Mouse (Mus musculus): Measurements from ENCODE around the gene Rbm18. TPM values are rescaled to one million over a fixed set of nuclear protein-coding genes. Genes with fewer than 3 reads are reported as not detected.
"Not testable (repeated sequence)": the region's sequence is repeated elsewhere in the genome, so short reads cannot be mapped to it uniquely, and the experiment has no call there.

The Rbm18 gene
- 10 to 100 TPM; 53.4 to 54.6 TPM for total RNA-seq (2021)

DNA sequence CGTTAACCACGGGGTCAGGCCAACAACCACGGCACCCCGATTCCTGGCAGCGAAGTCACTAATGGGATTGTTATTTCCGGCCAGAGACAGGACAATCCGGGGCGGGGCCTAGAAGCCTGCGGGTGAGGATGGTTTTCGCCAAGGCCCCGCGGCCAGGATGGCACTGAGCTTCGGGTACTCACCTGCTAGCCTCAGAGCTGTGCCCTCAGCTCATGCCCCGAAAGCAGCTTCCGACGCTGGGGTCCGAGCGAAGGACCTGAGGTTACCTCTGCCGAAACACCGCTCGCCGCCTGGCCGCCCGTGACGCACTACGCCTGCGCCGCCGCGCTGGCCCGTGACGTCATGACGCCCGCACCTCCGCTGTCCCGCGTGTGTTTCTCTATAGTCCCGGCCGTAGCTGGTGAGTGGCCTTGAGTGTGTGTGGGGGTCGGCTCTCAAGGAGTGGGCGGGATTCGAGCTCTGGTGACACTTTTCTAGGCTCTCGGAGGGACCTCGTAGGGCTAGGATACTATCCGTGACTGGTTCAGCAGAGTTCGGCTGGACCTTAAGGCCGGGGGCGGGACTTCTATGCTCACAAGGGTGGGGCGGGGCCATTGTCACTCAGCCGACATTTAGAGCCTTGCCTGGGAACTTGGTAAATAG lies at the start of gene Rbm18, which contains the start of gene Mrrf:
Gene Rbm18 (minus strand): TSS at position 474 of the 642 bp plus-strand sequence.
Gene Mrrf (plus strand): TSS at position 90 of the 642 bp plus-strand sequence.
- DNase-seq (ENCODE audit: low spot score in 2 of 2), result peak; percentile 93 to 97
- intact Hi-C loops (cut with DNase I), result loop anchor here (5.0 kb wide), 4 partner anchors 61 to 129 kb away; partner anchors contain the start of genes Morn5 and Ndufa8

DNA sequence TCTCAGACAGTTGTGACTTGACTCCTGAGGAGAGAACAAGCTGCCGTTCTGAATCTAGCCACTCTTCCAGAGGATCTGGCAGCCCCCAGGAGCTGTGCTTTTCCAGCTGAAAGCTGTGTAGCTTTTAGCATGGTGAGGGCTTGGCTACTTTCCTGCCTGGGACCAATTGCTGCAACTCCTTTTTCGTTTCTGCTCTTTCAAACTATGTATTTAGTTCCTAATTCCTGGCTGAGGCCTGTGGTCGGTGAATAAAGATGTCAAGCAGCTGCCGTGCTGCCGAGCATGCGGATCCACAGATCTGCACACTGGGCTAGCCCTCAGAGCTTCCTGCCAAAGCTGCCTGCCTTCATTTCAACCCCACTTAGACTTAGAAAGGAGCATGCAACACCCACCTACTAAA lies 48.3 kb upstream of the Rbm18 start:
- intact Hi-C loops (cut with DNase I), result no loop called here
- peak; percentile 19 to 52 for DNase-seq (ENCODE audit: low spot score in 2 of 2)

DNA sequence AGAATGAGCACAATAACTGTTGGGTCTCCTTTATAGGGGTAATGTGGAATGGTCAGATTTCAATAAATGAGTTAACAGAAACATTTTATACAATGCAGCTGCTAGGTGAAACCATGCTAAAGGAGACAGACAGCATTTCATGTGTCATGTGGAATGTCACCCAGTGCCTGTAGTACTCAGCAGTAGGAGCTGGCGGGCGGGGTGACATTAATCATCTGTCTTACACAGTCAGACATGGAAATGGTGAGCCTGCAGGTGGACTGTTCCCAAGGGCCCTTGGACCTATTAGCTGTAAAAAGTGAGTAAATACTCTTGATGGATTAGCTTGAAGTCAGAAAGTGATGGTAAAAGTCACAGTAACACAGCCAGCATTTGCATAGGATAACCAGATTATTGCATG lies 47.6 kb upstream of the Rbm18 start:
- no peak for DNase-seq (ENCODE audit: low spot score in 2 of 2)
- intact Hi-C loops (cut with DNase I), result no loop called here

DNA sequence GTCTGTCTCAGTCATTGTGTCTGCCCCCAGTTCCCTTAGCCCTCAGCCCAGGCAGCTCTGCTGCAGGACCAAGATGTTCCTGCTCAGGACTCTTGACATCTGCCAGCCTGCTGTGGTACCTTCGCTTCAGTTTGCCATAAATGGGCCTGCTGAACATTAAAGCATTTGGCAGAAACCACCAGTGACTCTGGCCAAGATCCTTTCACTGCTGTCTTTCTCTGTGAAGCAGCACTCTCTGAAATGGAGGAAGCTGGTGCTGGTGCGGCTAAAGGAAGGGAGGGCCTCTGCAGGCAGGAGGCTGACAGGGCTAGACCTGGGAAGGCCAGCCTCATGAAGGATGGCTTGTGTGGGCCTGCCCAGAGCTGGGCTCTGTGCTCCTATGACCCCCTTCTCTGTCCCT lies 46.7 kb upstream of the Rbm18 start:
- intact Hi-C loops (cut with DNase I), result no loop called here
- DNase-seq (ENCODE audit: low spot score in 2 of 2), result peak in 1 of 2 experiments; percentile 21

DNA sequence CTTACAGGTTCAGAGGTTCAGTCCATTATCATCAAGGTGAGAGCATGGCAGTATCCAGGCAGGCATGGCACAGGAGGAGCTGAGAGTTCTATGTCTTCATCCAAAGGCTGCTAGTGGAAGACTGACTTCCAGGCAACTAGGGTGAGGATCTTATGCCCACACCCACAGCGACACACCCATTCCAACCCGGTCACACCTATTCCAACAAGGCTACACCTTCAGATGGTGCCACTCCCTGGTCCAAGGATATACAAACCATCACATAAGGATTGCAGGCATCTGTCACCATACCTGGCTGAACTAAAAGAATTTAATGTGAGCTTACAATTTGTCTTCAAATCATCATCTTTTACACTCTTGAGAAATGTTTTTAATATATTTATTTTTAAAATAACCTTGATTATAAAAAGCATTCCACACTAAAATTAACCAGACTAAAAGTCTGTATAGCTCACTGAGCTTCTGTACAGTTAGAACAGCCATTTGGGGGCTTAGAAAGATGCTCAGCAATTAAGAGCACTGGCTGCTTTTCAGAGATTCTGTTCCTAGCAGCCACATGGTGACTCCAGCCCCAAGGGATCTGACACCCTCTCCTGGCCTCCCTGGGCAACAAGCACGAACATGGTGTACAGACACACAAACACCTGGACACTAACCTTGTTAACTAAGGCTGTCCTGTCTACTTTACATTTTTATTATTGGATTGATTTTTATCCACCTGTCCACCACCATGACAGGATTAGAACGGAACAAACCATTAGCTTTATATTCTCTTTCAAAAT lies 45.2 kb upstream of the Rbm18 start:
- intact Hi-C loops (cut with DNase I); DNase-seq (ENCODE audit: low spot score in 2 of 2): not testable (repeated sequence)

DNA sequence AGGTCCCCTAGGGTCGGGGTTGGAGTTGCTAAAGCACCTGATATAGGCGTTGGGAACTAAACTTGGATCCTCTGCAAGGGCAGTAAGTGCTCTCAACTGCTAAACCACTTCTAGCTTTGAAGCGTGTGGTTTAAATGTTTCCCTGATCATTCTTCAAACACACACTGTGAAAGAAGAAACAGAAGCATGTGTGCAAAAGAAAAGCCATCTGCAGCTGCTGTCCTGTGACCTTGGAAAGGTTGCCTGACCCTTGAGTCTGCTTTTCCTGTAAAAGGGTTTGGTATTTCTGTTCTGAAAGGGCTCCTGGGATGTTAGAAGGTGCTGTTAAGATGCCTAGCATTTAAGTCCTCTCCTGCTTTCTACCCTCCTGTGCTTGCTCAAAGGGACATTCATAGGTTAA lies 42.9 kb upstream of the Rbm18 start:
- DNase-seq (ENCODE audit: low spot score in 2 of 2), result no peak
- intact Hi-C loops (cut with DNase I), result no loop called here

DNA sequence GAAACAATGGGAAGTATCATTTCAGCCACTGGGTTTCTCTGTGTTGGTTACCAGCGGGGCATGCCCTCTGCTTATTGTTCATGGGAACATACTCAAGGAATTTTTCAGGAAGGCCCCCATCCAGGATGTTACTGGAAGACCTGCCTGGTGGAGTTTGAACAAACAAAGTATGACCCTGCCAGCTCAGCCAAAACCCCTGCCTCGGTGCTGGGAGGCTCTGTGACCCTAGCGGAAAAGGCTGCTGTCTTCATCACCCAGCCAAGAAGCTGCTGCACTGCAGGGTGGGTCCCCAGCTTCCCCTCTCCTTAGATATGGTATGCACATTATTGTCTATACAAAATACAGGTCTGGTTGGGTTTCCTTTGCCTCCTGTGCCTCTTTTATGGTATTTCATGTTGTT lies 36.0 kb upstream of the Rbm18 start:
- no peak for DNase-seq (ENCODE audit: low spot score in 2 of 2)
- intact Hi-C loops (cut with DNase I), result no loop called here

DNA sequence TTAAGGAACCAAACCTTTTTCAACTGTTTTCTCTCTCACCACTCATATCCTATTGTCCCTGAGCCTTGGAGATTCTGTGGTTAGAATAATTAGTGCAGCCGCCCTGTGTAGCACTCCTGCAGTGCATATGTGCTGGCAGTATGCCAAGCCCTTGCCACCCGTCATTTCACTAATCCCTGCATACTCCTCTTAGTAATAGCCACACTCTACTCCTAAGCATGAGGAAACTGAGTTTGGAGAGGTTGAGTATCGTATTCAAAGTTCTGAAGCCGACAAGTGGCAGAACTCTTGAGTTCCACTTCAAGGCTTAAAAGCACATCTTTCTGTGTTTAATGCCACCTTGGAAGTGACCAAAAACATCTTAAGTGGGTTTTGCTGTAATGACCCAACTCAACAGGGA lies 35.6 kb upstream of the Rbm18 start:
- intact Hi-C loops (cut with DNase I), result no loop called here
- DNase-seq (ENCODE audit: low spot score in 2 of 2), result no peak

DNA sequence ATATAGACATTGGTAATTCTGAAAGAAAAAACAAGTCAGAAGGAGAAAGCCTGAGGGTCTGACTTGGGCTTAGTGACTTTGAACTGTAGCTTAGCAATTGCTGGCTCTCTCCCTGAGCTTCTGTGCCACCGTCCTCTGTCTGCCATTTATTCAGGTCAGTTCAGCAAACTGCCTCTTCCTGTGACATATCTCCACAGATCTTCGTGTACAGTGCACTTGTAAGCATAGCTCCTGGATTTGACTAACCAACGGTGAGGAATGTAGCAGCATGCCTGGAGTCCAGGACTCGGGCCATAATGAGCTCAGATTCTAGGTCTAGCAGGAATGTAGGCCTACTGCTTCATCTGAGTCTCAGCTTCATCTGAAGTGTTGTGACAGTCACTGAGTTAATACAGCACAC lies 32.6 kb upstream of the Rbm18 start:
- no peak for DNase-seq (ENCODE audit: low spot score in 2 of 2)
- intact Hi-C loops (cut with DNase I), result no loop called here

DNA sequence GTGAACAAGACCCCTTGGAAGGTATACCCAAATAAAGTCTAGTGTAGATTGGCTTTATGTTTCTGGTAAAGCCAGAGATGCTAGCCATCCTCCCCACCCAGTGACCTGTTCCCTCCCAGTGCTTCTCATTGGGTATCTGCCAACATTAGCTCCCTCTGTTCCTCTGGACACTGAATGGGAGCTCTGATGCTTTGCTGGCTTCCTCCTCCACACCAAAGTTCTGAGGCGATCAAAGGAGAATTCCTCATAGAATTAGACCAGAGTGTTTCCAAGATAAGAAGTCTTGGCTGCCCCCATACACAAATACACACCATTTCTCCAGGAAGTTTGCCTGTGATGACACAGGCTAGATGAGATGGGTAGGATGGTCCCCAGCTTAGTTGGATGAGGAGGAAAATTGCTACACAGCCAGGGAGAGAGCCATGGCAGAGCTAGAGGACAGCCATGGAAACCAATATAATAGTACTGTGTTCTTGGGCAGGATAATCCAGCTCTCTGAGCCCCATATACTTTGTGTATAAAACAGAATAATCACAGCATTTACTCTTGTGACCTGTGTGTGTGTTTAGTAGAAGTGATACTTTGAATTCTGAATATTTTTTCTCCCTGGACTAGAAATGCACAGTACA lies 31.5 kb upstream of the Rbm18 start:
- intact Hi-C loops (cut with DNase I), result no loop called here
- no peak for DNase-seq (ENCODE audit: low spot score in 2 of 2)

DNA sequence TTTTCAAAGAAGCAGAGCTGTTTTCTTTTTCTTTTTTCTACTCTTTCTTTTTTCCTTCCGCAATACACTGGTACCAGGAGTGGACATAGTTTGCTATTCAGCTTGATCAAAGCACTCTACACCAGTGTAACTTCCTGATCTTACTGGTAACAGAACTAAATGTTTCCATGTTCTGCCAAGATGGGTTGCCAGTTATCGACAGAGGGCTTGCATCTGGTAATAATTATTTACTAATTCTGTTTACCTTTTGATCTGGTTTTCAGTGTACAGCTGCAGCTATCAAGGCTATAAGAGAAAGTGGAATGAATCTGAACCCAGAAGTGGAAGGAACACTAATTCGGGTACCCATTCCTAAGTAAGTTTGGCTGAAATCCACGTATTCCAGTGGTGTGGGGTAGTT lies 22.8 kb upstream of the Rbm18 start:
- intact Hi-C loops (cut with DNase I), result no loop called here
- no peak for DNase-seq (ENCODE audit: low spot score in 2 of 2)

DNA sequence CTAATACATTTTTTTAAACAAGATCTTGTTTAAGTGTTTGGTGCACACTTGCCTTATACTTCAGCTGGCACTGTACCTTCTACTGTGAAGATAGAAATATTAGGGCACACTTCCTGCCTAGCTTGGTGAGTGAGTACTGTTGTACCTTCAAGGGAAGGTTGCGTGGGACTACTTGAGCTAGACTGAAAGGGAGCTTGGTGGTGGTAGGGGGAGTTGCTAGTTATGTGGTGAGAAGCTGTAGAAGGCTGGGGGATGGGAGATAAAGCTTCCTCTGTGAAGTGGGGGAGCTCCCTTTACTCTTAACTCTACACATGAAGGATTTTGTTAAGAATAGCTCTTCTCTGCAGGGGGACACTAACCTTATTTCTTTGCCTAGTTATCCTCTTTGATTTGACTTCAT lies 20.9 kb upstream of the Rbm18 start:
- no peak for DNase-seq (ENCODE audit: low spot score in 2 of 2)
- intact Hi-C loops (cut with DNase I), result no loop called here

DNA sequence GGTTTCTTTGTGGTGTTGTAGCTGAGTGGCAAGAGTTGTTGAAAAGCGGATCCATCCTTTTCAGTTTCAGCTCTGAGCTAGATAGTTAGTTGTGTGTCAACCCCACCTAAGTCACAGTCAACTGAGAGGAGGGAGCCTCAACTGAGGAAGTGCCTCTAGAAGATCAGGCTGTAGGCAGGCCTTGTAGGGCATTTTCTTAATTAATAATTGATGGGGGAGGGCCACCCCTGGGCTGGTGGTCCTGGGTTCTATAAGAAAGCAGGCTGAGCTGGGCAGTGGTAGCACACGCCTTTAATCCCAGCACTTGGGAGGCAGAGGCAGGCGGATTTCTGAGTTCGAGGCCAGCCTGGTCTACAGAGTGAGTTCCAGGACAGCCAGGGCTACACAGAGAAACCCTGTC lies 15.8 kb upstream of the Rbm18 start:
- DNase-seq (ENCODE audit: low spot score in 2 of 2); intact Hi-C loops (cut with DNase I): not testable (repeated sequence)

DNA sequence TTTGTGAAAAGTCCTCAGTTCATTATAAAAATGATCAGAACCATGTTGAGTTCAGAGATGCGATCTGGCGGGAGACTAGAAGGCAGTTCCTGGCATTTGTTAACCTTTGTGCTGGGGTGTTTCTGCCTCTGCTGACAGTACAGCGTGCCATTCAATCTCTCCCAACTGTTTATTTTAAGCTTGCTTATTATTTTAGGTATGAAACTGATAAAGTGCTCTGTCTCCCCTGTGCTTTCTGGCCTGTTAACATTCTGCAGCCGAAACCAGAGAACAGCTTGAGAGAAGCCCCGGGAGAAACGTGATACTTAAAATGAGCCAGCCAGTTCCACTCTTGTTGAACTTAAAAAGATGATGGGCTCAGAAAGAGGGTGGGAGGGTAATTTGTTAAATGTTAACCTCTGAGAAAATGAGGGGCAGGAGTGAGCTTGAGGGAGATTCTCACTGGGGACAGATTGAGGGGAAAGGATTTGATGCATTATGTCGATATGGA lies 12.3 kb upstream of the Rbm18 start:
- DNase-seq (ENCODE audit: low spot score in 2 of 2), result no peak
- intact Hi-C loops (cut with DNase I), result no loop called here

DNA sequence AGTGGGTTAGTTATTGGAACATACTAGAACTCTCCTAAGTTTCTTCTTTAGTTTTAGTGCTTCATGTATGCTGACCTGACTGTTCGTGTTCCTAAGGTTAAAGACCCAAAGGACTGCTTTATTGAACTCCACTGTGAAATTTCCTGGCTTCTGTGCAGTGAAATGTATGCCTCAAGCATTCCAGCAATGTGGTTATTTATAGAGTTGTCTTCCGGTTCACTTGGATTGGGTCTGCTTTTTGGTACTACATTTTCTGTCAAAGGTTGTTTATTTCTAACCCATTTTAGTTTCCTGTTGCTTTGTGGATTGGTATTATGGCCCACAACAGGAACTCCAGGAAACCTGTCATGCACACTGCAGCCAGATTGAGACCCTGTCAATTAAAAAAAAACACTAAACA lies 2.5 kb upstream of the Rbm18 start:
- DNase-seq (ENCODE audit: low spot score in 2 of 2), result no peak
- intact Hi-C loops (cut with DNase I), result loop anchor here (5.0 kb wide), 4 partner anchors 58 to 132 kb away; partner anchors contain the start of genes Morn5 and Ndufa8

DNA sequence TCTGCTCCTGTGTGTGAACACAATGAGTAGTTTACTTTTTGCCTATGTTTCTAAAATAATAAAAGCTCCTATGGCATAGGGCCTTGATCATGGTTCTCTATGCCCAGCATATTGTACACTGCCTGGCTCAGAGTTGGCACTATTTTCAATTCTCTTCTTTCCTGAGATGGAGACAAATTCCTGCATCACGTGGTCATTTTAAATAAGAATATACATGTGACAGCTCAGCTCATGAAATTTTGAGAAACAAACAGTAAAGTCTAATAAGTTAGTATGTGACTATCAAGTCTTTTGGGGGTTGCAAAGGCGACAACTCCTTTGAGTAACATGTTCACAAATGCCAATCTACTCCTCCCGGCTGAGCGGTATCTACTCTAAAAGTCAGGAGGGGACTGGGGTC lies 686 bp downstream of the Rbm18 start:
- no peak for DNase-seq (ENCODE audit: low spot score in 2 of 2)
- intact Hi-C loops (cut with DNase I), result loop anchor here (5.0 kb wide), 4 partner anchors 61 to 129 kb away; partner anchors contain the start of genes Morn5 and Ndufa8

DNA sequence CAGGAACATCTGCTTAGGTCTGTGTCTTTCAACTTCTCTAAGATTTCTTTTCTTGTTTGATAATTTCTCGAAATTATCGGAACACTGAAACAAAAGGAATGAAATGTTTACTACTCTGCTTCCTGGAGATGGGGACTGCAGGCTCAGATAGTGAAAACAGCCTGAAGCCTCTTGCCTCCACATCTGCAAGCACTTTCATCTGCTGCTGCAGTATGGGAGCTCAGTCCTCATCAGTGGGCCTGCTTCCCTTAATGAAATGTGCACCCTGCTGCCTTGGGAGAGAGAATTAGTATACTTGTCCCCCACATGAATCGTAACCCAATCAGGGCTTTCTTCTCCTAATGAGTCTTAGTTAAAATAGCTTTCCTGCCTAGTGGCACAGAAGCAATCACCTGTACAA lies 7.5 kb downstream of the Rbm18 start:
- DNase-seq (ENCODE audit: low spot score in 2 of 2), result no peak
- intact Hi-C loops (cut with DNase I), result no loop called here

DNA sequence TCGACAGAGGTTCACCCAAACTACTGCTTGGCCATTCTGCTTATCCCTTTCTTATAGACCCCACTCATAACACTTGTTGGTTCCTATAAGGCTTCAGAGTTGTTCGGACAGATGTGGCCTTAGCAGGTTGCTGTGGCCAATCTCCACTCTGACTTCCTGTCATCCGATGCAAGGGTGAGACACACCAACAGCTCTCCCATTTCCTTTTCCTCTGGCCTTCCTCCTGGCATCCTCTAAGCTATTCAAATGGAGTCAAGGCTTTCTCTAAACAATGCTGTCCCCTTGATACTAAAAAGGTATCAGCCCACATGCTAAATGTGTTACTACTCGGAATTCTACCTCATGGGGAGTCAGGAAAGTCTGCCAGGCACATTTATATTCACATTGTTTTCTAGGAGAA lies 8.6 kb downstream of the Rbm18 start:
- intact Hi-C loops (cut with DNase I), result no loop called here

DNA sequence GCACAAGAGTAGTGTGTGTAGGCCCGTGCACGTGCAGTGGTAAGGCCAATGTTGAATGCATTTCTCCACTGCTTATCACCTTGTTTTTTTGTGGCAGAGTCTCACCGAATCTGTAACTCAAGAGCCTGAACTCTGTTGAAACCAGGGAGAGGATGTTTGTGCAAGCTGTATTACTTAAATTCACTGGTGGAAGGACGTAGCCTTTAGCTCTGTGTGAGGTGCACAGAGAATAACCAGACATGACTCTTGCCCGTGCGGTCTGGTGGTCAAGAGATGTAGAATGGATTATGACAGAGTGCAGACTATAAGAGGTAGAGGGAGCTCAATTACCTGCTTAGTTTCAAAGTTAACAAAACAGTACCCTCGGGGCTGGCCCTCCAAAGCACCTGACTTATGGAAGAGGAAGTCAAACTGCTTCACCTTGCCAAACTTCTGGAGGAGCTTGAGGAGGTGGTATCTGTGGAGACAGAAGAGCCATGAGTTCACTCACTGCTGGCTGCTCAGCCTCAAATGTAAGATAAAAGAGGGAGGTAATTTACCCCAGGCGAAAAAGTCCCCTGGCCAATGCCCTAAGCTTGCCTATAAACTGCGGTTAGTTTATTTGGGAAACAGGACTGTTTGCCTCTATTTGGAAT lies 9.7 kb downstream of the Rbm18 start:
- no peak for DNase-seq (ENCODE audit: low spot score in 2 of 2)
- intact Hi-C loops (cut with DNase I), result no loop called here

More for the DNA sequence above, 8.6 kb downstream of the Rbm18 start:
- no peak for DNase-seq (ENCODE audit: low spot score in 2 of 2)

DNA sequence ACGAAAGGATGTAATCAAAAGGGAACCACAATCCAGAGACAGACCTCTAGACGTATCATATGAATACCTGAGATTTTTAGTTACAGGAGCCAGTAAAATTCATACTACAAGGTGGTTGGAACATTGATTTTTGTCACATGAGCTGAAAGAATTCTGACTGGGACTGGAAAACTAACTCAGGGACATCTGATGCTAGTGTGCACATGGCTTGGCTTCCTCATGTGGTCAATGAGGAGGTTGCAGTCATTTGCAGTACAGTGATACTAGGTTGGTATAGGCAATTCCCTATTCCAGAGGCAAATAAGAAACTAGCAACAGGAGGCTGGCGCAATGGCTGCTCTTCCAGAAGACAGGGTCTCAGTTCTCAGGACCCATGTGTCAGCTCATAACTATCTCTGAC lies 23.9 kb downstream of the Rbm18 start:
- intact Hi-C loops (cut with DNase I), result no loop called here
- DNase-seq (ENCODE audit: low spot score in 2 of 2), result no peak

Measured in left cerebral cortex, postnatal 25 days (tissue).